Mouse (Mus musculus) retina, postnatal 1 day (tissue): ENCODE measurements around the gene Actn1.

ENCODE experiments used
- DNase-seq: peaks from one replicate; pipeline ENCODE4 v3.0.0-alpha.2; 2012

Actn1 gene

GRCm38 (mm10) chr12:80132250-80133003 is 127.7 kb downstream of the Actn1 start:
- DNase-seq: peak; percentile 93

DNA sequence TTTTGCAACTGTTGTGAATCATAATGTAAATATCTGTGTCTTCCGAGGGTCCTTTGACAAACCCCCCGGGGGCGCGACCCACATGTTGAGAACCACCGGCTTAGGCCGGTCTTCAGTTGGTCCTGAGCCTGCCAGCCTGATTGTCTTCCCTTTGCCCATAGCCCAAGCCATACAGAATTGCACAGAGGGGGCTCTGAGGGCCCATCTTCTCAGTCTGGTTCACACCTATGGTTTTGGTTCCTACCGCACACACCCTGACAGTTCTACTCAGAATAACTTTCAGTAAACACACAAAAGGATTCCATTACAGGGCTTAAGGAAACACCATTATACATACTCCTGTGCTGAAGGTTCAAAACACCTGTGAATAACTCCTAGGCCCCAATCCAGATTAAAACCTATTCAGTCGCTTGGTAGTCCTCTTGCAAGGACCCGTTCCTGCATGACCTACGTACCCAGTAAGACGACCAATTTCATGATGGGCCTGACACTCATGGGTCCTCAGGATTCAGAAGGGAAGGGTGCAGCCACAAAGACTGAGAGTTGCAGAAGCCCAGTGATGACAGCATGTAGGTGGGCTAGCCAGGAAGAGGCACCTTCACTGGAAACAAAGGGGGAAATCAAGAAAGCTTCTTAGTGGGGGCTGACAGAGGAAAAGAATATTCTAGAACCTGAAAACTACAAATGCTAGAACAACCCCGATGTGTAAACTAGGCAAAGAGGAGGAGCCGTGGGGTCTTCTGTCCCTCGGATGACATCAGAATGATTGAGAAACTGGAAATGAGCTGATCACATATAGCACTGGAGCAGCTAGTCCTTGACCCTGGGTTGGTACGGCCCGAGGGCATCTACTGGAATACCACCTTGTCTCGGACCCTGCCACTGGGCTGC is 128.6 kb downstream of the Actn1 start:
- DNase-seq: no peak

DNA sequence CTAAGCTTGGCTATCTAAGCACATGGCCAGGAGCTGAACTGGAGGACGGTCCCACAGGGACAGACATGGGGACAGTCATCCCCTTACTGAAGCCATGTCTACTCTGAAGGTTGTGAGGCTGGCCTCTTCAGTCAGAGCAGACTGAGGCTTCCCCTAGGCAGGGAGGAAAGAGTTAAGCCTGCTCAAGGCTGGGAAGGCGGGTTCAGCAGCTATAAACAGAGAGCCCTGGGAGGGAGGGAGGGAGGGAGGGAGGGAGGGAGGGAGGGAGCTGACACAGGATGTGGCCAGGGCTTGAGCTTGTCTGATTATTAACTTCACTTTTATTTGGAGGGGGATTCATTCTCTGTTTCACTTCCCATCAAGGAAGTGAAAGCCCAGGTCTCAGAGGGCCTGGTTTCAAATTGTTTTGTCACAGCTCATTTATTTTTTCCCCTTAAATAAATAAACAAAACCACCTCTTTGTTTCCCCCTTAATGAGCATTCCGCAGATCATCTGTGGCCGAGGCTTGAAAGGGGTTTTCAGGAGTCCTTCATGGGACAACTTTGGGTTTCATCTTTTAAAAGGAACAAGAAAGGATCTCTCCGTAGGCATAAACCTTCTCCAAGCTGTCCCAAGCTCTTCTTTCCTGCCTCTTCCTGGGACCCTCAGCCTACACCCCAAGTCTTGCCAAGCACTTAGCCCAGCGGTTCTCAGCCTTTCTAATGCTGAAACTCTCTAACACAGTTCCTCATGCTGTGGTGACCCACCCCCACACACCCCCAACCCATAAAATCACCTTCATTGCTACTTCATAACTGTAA is 129.4 kb downstream of the Actn1 start:
- peak; percentile 89 for DNase-seq

DNA sequence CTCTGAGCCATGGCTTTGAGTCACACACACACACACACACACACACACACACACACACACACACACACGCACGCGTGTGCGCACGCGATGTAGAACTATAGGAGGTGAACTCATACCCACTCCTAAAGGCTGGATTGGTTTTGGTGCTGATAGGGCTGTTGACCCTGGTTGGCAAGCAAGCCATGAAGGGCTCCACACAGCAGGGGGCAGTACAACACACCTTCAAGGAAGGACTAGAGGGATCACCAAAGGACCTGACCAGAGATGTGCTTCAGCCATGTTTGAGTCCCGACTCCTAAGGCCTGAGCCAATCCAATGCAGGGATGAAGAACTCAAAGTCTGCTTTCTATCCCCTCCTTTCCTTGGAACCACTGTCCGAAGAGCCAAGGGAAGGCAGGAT is 130.6 kb downstream of the Actn1 start:
- peak; percentile 52 for DNase-seq

DNA sequence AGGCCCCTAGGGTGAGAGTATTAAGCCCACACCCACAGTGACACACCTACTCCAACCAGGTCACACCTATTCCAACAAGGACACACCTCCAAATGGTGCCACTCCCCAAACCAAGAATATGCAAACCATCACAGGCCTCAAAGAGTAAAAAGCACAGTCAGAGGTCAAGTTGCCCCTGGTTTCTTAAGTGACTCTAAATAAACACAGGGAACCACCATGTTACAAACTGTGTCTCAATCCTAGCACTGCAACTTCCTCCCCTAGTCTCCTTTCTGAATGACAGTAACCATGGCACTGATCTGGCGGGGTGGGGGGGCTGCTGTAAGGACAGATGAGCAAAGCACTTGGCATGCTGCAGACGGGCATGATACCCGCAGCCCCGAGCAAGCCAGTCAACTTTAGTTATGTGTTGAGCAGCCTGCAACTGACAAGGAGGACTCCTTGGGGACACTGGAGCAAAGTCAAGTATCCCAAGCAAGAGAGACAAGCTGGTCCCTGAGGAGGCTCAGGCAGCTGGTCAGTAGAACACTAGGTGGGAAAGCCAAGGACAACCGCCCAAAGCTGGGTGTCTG is 132.9 kb downstream of the Actn1 start:
- peak; percentile 29 for DNase-seq

DNA sequence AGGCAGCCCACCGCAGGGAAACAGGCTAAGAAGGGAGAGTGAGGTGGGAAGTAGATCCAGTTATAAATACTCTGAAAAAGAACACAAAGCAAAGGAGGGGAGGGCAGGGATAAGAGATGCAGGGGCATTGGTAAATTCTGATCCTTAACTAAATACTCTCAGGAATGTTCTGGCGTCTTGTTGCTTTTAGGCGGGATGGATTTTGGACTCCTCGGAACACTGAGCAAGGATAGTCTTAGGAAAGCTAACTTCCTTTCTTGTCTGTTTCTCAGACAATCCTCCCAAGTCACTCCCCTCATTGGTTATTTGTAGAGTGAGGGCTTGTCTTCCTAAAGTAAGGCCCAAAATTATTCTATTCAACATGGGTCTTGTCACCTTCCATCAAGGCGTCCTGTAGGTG is 134.9 kb downstream of the Actn1 start:
- DNase-seq: no peak

- no peak for DNase-seq
Measured at GRCm38 (mm10) chr12:80124756-80125155, 135.4 kb downstream of the Actn1 start.

DNA sequence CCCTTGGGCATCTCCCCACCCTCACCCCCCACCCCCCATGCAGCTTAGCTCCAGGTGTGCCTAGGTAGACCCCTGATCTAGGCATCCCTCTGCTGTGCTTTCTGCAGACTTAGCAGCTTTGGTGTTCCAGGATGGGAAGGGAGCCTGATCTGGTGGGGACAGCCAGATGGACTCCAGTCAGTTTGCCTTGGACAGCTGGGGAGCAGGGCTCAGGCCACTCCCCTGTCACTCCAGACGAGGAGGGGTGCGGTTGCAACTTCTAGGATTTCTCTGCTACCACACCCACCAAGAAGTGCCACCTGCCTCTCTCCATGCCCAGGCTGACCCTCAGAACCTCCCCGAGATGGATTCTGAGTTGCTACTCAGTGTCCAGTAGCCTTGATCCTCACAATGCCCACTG is 136.0 kb downstream of the Actn1 start:
- peak; percentile 25 for DNase-seq

DNA sequence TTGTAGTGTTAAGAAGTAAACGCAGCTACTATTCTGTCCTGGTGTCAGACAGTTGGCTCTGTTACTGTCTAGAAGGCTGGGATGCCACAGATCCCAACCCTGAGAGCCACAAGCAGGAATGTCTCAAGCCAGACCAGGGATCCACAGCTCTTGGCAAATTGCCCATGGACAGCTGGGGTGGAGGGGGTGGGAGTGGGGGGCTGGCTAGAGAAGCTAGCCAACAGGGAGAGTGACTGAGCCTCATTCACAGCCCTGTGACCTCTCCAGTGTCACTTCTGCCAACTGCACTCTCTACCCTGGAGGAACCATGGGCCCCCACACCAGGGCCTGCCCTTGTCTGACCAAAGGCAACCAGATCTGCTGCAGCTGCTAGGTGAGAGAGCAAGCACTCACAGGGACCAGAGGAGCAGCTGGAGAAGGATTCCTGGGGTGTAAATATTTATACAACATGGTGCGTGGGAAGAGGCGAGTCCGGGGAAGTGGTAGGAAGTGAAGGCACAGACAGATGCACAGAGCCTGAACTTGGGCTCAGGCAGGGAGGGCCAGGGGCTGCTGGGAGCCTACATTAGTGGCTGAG is 136.9 kb downstream of the Actn1 start:
- peak; percentile 87 for DNase-seq

DNA sequence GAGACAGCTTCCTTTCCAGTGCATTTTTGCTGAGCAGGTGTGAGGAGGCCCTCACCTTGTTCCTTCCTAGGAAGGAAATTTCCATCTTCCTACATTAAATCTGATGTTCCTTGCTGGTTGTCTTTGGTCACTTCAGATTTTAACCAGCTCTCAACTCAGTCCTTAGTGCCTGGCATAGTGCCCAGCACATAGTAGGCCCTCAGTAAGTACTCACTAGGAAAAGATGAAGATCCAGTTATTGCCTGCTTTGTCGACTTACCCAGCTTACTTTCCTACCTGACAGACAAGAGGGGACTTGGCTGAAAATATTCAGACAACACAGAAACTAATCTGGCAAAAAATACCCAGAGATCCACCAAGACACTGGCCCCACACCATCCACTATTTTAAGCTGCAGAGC is 138.7 kb downstream of the Actn1 start:
- no peak for DNase-seq

- DNase-seq: no peak
Measured at GRCm38 (mm10) chr12:80118588-80118987, 141.6 kb downstream of the Actn1 start.
